14 mouse cellular contexts compared by ENCODE assay signal in the genomic region with DNA sequence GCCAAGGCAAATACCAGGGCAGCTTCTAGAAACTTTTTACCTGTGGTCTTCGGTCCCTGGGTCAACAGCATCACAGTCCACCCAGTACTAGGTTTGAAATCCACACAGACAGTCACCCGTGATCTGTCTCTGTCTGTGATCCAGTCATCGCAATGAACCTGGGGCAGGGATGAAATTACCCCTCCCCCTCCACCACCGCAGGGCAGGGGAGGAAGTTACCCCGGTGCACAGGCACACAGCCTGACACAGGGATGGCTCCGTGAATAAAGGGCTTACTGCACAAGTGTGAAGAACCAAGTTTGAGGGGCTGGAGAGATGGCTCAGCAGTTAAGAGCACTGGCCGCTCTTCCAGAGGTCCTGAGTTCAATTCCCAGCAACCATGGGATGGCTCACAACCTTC. TPM values are rescaled to one million over a fixed set of nuclear protein-coding genes. Genes with fewer than 3 reads are reported as not detected.
DNase-seq lines count a peak whose midpoint lies in the region; ATAC-seq and TF ChIP-seq lines count a peak whose summit lies in the region.
"Had no signal": no experiment of that assay in that cellular context is flagged by ENCODE, and none has a peak within 500 bp of the region (broad histone marks: within the 10 kb centered on the region; RNA-seq: fewer than 3 reads in every experiment).

No protein-coding gene starts in this region.

- TF ChIP-seq CTCF in layer of hippocampus, adult 2 months (conservative IDR thresholded peaks at IDR 0.05) = no peak
- TF ChIP-seq CTCF in bone marrow, adult 2 months (IDR thresholded peaks at IDR 0.05; ENCODE audit: control insufficient read depth, insufficient read depth, low read length) = no peak
- TF ChIP-seq CTCF in lung, adult 2 months (IDR thresholded peaks at IDR 0.05; ENCODE audit: insufficient read depth, low read length) = no peak

- no peaks in the 10 kb centered on the region for H3K27me3 ChIP-seq in limb, embryonic 13.5 days
- H3K27me3 ChIP-seq: forebrain, embryonic 12.5 days had no signal

- H3K4me3 ChIP-seq in layer of hippocampus, adult 2 months = no peak overlapping the region
- H3K4me3 ChIP-seq in bone marrow, adult 2 months (replicated peaks; ENCODE audit: control insufficient read depth, low read depth, low read length) = no peak overlapping the region
- no peak overlapping the region for H3K4me3 ChIP-seq in limb, embryonic 13.5 days
- no peak overlapping the region for H3K4me3 ChIP-seq in lung, adult 2 months (replicated peaks; ENCODE audit: extremely low read depth, low read depth, low read length)
- H3K4me3 ChIP-seq: forebrain, embryonic 12.5 days had no signal

- peak overlapping the region; percentile 25; the same call in 1 of the 2 replicates for H3K9ac ChIP-seq in limb, embryonic 13.5 days
- H3K9ac ChIP-seq: forebrain, embryonic 12.5 days had no signal

- ATAC-seq in limb, embryonic 13.5 days (ENCODE audit: low FRiP score, low read depth) = no peak

- H3K36me3 ChIP-seq in limb, embryonic 13.5 days = peaks cover 33% of the 10 kb centered on the region

- H3K27ac ChIP-seq in layer of hippocampus, adult 2 months = peak overlapping the region; percentile 83
- H3K27ac ChIP-seq in bone marrow, adult 2 months (ENCODE audit: control insufficient read depth, insufficient read depth, low read depth, low read length, poor library complexity) = peak overlapping the region; percentile 32; the same call in 1 of the 2 replicates
- H3K27ac ChIP-seq in limb, embryonic 13.5 days = no peak overlapping the region

- H3K9me3 ChIP-seq in limb, embryonic 13.5 days = no peaks in the 10 kb centered on the region
- H3K9me3 ChIP-seq: forebrain, embryonic 12.5 days had no signal

- WGBS in bone marrow, adult 2 months = 18% methylated on average over 7 of the region's 7 CpGs
- WGBS in limb, embryonic 13.5 days = 76% methylated on average over 7 of the region's 7 CpGs
- WGBS in lung, adult 2 months = 48% methylated on average over 7 of the region's 7 CpGs

- peaks cover 28% of the 10 kb centered on the region for H3K4me1 ChIP-seq in bone marrow, adult 2 months (ENCODE audit: control insufficient read depth, insufficient read depth, low read length)
- H3K4me1 ChIP-seq in limb, embryonic 13.5 days = peaks cover 9% of the 10 kb centered on the region
- H3K4me1 ChIP-seq in lung, adult 2 months (ENCODE audit: control insufficient read depth, insufficient read depth, low read length) = peaks cover 38% of the 10 kb centered on the region

- no peak for DNase-seq in layer of hippocampus, adult 2 months (ENCODE audit: low spot score in 2 of 2)
- DNase-seq in layer of hippocampus, adult 11-12 months (ENCODE audit: low spot score) = no peak
- peak; percentile 59 for DNase-seq in thymus, postnatal 0 days (ENCODE audit: low spot score)
- DNase-seq in right cerebral cortex, postnatal 25 days = no peak
- DNase-seq in adrenal gland, adult 8-10 months = no peak
- no peak for DNase-seq in lung, adult 2 months
- DNase-seq: adrenal gland, postnatal 14 days; cerebellum, postnatal 14 days; heart, postnatal 10 days; kidney, postnatal 14 days had no signal

- H3K4me2 ChIP-seq in limb, embryonic 13.5 days (replicated peaks) = no peak overlapping the region

- no peak for TF ChIP-seq POLR2A in bone marrow, adult 2 months (IDR thresholded peaks at IDR 0.05; ENCODE audit: borderline replicate concordance, control insufficient read depth, low read depth, low read length)
- TF ChIP-seq POLR2A in lung, adult 2 months (IDR thresholded peaks at IDR 0.05; ENCODE audit: borderline replicate concordance, extremely low read depth, low read depth, low read length) = no peak

RNA-seq across cellular contexts. Expression of a gene that starts 11.0 kb away (rescaled TPM):
- total RNA-seq in layer of hippocampus, adult 2 months (2021) = 100 to 1,000 TPM; 308 to 314 TPM
- 31.2 and 62.2 TPM in 2 replicates for polyA plus RNA-seq in bone marrow, adult 2 months (2011; ENCODE audit: insufficient read depth, insufficient read length, low replicate concordance, missing spikeins)
- polyA plus RNA-seq in limb, embryonic 13.5 days (2015; fragmentation: Nextera tagmentation; extraction: Ambion mirVana) = 51.5 and 58.5 TPM in 2 replicates
- polyA plus RNA-seq in thymus, postnatal 0 days (2015; fragmentation: Nextera tagmentation; extraction: Ambion mirVana) = 36.9 and 38.6 TPM in 2 replicates
- 10 to 100 TPM; 42.6 to 61.1 (median 53.3) TPM for total RNA-seq in adrenal gland, adult 8-10 months (2022)
- polyA plus RNA-seq in lung, adult 2 months (2012; rRNA removed) = 103 and 104 TPM in 2 replicates

RNA-seq across cellular contexts. Expression of a gene that starts 12.4 kb away (rescaled TPM):
- under 1 TPM; 0.54 to 0.91 TPM for total RNA-seq in layer of hippocampus, adult 2 months (2021)
- polyA plus RNA-seq in bone marrow, adult 2 months (2011; ENCODE audit: insufficient read depth, insufficient read length, low replicate concordance, missing spikeins) = 3.0 and 3.4 TPM in 2 replicates
- polyA plus RNA-seq in limb, embryonic 13.5 days (2015; fragmentation: Nextera tagmentation; extraction: Ambion mirVana) = 2.6 and 2.9 TPM in 2 replicates
- 7.8 and 9.3 TPM in 2 replicates for polyA plus RNA-seq in thymus, postnatal 0 days (2015; fragmentation: Nextera tagmentation; extraction: Ambion mirVana)
- under 1 TPM; 0.22 to 0.81 (median 0.29) TPM for total RNA-seq in adrenal gland, adult 8-10 months (2022)
- 27.6 and 27.7 TPM in 2 replicates for polyA plus RNA-seq in lung, adult 2 months (2012; rRNA removed)

RNA-seq across cellular contexts. Expression of a gene that starts 17.1 kb away (rescaled TPM):
- total RNA-seq in layer of hippocampus, adult 2 months (2021) = 10 to 100 TPM; 27.6 to 30.7 TPM
- 24.0 and 36.6 TPM in 2 replicates for polyA plus RNA-seq in bone marrow, adult 2 months (2011; ENCODE audit: insufficient read depth, insufficient read length, low replicate concordance, missing spikeins)
- 41.8 and 42.3 TPM in 2 replicates for polyA plus RNA-seq in limb, embryonic 13.5 days (2015; fragmentation: Nextera tagmentation; extraction: Ambion mirVana)
- 41.3 and 45.8 TPM in 2 replicates for polyA plus RNA-seq in thymus, postnatal 0 days (2015; fragmentation: Nextera tagmentation; extraction: Ambion mirVana)
- 10 to 100 TPM; 37.7 to 47.5 (median 42.5) TPM for total RNA-seq in adrenal gland, adult 8-10 months (2022)
- polyA plus RNA-seq in lung, adult 2 months (2012; rRNA removed) = 30.5 and 36.7 TPM in 2 replicates

RNA-seq across cellular contexts. Expression of a gene that starts 24.8 kb away (rescaled TPM):
- 1 to 10 TPM; 1.3 to 1.4 TPM for total RNA-seq in layer of hippocampus, adult 2 months (2021)
- 3.3 and 7.9 TPM in 2 replicates for polyA plus RNA-seq in bone marrow, adult 2 months (2011; ENCODE audit: insufficient read depth, insufficient read length, low replicate concordance, missing spikeins)
- polyA plus RNA-seq in limb, embryonic 13.5 days (2015; fragmentation: Nextera tagmentation; extraction: Ambion mirVana) = 5.2 and 7.8 TPM in 2 replicates
- 97.5 and 103 TPM in 2 replicates for polyA plus RNA-seq in thymus, postnatal 0 days (2015; fragmentation: Nextera tagmentation; extraction: Ambion mirVana)
- 10 to 100 TPM; 35.6 to 52.1 (median 42.0) TPM for total RNA-seq in adrenal gland, adult 8-10 months (2022)
- 39.9 and 44.0 TPM in 2 replicates for polyA plus RNA-seq in lung, adult 2 months (2012; rRNA removed)
- total RNA-seq: MEL had no signal

RNA-seq across cellular contexts. Expression of a gene that starts 37.0 kb away (rescaled TPM):
- total RNA-seq in layer of hippocampus, adult 2 months (2021) = 10 to 100 TPM; 32.6 to 37.3 TPM
- polyA plus RNA-seq in bone marrow, adult 2 months (2011; ENCODE audit: insufficient read depth, insufficient read length, low replicate concordance, missing spikeins) = 14.6 and 32.8 TPM in 2 replicates
- 63.3 and 63.5 TPM in 2 replicates for polyA plus RNA-seq in limb, embryonic 13.5 days (2015; fragmentation: Nextera tagmentation; extraction: Ambion mirVana)
- 34.8 and 38.7 TPM in 2 replicates for polyA plus RNA-seq in thymus, postnatal 0 days (2015; fragmentation: Nextera tagmentation; extraction: Ambion mirVana)
- 10 to 100 TPM; 61.9 to 72.3 (median 66.4) TPM for total RNA-seq in adrenal gland, adult 8-10 months (2022)
- polyA plus RNA-seq in lung, adult 2 months (2012; rRNA removed) = 86.4 and 104 TPM in 2 replicates
